Mouse (Mus musculus): ENCODE measurements around the gene Ell.

Ell gene

GRCm38 (mm10) chr8:70597417-70598272 is 58.4 kb downstream of the Ell start:
- DNase-seq (ENCODE audit: low spot score in 2 of 2) = no peak

- peak; percentile 66 to 81 for DNase-seq (ENCODE audit: low spot score in 2 of 2)
Measured at GRCm38 (mm10) chr8:70598283-70598682, 59.0 kb downstream of the Ell start.

GRCm38 (mm10) chr8:70598722-70599121 is 59.5 kb downstream of the Ell start:
- DNase-seq (ENCODE audit: low spot score in 2 of 2) = no peak

- no peak for DNase-seq (ENCODE audit: low spot score in 2 of 2)
Measured at GRCm38 (mm10) chr8:70599507-70600290, 60.4 kb downstream of the Ell start.

GRCm38 (mm10) chr8:70600473-70601270 is 61.4 kb downstream of the Ell start:
- no peak for DNase-seq (ENCODE audit: low spot score in 2 of 2)

GRCm38 (mm10) chr8:70601271-70601649 is 62.0 kb downstream of the Ell start:
- DNase-seq (ENCODE audit: low spot score in 2 of 2) = no peak

GRCm38 (mm10) chr8:70602139-70602811 is 63.0 kb downstream of the Ell start:
- DNase-seq (ENCODE audit: low spot score in 2 of 2) = no peak

- no peak for DNase-seq (ENCODE audit: low spot score in 2 of 2)
Measured at GRCm38 (mm10) chr8:70604558-70604957, 65.3 kb downstream of the Ell start.

GRCm38 (mm10) chr8:70605871-70606779 is 66.9 kb downstream of the Ell start:
- DNase-seq (ENCODE audit: low spot score in 2 of 2) = no peak

GRCm38 (mm10) chr8:70606780-70607602 is 67.7 kb downstream of the Ell start:
- no peak for DNase-seq (ENCODE audit: low spot score in 2 of 2)

- no peak for DNase-seq (ENCODE audit: low spot score in 2 of 2)
Measured at GRCm38 (mm10) chr8:70607603-70607897, 68.3 kb downstream of the Ell start.

GRCm38 (mm10) chr8:70607898-70608748 is 68.9 kb downstream of the Ell start:
- DNase-seq (ENCODE audit: low spot score in 2 of 2) = no peak

GRCm38 (mm10) chr8:70608749-70609367 is 69.6 kb downstream of the Ell start, which contains the start of gene Ssbp4:
Ssbp4 (minus strand) TSS chr8:70608872.
- DNase-seq (ENCODE audit: low spot score in 2 of 2) = no peak

- peak; percentile 74 to 83 for DNase-seq (ENCODE audit: low spot score in 2 of 2)
Measured at GRCm38 (mm10) chr8:70609368-70609848, 70.2 kb downstream of the Ell start.

GRCm38 (mm10) chr8:70609849-70610795 is 70.9 kb downstream of the Ell start:
- peak; percentile 66 to 91 for DNase-seq (ENCODE audit: low spot score in 2 of 2)

- peak; percentile 73 to 77 for DNase-seq (ENCODE audit: low spot score in 2 of 2)
Measured at GRCm38 (mm10) chr8:70610796-70611771, 71.8 kb downstream of the Ell start.

All from urinary bladder, adult 18-20 months (tissue).